Mouse (Mus musculus): ENCODE data around the gene Acpp.
A peak's percentile ranks its signal among the peaks of the same experiment; 100 is the strongest.
"Not testable (repeated sequence)": the region's sequence is repeated elsewhere in the genome, so short reads cannot be mapped to it uniquely, and the experiment has no call there.

Gene Acpp

DNA sequence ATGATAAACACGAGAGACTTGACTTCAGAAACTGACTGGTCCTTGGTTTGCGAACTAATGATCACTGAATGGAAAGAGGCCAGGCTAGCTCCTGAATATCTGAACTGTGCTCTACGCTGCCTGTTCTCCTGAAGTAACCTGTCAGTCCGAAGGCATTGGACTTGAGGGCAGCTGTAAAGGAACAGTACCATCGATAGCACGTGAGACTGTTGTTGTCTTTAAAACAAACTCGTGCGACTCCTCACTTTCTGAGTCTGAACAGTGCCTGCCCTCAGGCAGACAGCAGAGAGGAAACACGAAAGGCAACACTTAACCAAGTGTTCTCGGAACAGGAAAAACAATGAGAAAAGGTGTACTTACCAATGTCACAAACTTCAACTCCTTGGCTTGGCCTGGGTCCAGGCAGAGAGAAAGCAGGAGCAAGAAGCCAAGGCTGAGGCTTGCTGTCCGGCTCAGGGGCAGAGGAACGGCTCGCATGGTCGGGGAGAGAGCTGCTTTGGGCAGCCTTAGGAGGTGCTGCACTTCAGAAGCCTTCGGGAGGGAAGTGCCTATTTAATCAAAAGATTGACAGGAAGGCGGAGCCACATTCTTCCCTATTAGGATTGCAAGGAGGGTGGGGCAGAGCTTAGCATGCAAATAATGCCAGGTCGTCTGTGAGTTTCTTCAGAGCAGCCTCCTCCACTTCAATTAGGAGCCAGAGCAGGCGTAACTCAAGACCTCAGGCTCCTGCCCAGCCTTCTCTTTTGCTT is at the start of gene Acpp:
Gene Acpp (minus strand): TSS at position 566 of the 749 bp plus-strand sequence.
- peak; percentile 27 to 47 for DNase-seq (ENCODE audit: low spot score in 2 of 2)

DNA sequence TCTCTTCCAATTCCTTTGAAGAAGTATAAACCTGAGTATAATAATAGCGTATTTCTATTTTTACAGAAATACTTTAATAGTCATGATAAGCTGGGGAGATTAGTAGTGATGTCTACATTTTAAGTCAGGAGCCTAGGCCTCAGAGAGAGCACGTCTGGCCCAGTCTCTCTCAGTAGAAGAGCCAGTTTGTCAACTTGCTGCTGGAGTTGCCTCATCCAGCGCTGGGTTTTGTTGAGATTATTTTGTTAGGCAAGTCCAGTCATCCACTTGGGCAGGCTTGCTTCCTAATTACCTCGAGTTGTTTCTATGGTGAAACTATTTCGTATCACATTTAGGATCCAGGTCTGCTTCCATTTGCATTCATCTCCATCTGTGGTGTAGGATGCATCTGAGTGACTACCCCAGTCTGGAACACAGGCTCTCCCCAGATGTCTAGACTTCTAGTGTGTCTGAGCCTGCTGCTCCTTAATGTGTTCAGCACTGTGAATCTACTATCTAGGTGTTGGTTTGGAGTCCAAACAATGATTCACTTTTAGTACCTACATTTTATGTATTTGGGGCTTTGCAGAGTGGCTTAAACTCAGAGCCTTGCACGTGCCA is 45.1 kb upstream of the Acpp start:
- no peak for DNase-seq (ENCODE audit: low spot score in 2 of 2)

DNA sequence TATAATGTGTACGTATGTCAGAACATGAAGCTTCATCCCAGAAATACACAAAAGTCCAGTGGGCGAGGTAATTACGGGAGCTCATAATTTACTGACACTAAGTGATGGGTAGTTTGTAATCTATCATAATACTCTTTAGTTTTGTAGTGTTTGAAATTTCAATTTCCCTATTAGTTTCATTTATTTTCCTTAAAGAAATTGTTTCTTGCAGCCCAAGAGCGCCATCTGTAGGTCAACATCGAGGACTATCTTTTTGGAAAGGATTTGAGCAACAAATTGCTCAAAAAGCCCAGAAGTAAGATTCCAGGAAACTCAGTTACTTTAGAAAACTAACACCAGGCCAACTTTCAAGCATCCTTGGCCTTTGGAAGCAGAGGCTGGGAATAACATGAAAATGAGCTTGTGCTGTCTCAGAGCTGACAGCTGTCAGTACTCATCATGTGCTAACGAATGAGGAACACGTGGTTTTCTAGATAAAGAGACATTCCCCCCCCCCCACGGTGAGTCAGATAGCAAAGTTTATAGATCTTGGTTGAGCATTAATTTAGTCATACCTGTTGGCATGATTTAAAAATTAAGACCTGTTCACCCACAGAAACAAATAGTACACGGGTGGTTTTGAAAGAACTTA is 42.1 kb upstream of the Acpp start:
- no peak for DNase-seq (ENCODE audit: low spot score in 2 of 2)

DNA sequence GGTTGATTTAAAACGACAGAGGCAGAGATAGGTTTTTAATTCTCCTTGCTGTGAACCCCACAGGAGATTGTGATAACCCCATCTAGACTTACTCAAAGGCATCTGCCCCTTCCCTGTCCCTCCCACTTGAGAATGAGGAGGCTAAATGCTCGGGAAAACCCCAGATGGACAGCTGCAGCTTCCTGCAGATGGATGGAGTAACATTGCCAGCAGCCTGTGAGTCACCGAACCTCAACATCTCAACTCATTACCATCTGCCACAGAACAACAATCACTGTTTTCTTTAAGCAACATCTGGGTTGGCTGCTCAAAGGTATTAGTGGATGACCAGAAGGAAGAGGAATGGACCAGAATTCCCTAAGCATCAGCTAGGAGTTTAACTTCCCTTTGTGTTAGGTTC is 38.0 kb upstream of the Acpp start:
- DNase-seq (ENCODE audit: low spot score in 2 of 2): no peak

DNA sequence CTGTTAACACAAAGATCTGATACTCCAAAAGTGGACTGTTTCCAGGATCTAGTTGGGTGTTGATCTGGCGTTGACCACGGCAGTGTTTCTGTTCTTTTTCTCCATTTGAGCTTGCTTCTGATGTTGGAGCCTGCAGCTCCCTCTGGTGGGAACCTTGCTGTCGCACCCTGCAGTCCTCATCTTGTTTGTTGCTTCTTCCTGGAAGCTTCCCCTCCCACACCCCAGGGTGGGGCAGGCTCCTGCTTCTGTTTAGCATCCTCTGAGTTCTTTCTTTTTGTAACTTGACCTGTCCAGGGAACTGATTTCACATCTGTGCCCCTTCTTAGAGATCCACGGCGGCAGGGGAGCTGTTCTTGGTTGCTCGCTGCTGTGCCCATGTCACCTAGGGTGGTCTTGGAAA is 35.7 kb upstream of the Acpp start:
- DNase-seq (ENCODE audit: low spot score in 2 of 2): peak; percentile 18 to 41

DNA sequence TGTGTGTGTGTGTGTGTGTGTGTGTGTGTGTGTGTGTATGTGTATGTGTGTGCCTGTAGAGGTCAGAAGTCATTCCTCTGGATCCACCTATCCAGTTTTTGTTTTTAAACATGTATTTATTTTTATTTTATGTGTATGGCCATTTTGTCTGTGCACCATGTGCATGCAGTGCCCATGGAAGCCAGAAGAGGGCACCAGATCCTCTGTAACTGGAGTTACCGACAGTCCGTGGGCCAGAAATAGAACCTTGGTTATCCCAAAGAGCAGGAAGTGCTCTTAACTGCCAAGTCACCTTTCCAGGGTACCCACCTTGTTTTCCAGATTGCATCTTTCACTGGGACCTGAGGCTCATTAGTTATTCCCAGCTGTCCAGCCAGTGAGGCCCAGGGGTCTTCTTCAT is 29.4 kb upstream of the Acpp start:
- DNase-seq (ENCODE audit: low spot score in 2 of 2): no peak

DNA sequence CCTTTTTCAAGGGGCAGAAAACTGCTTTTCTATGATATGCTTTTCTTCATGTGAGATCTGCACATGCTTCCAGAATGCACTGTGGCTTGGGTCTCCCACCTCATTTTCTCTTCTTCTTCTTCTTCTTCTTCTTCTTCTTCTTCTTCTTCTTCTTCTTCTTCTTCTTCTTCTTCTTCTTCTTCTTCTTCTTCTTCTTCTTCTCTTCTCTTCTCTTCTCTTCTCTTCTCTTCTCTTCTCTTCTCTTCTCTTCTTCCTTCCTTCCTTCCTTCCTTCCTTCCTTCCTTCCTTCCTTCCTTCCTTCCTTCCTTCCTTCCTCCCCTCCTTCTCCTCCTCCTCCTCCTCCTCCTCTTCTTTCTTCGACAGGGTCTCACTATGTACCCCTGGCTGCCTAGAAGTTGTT is 24.4 kb upstream of the Acpp start:
- DNase-seq (ENCODE audit: low spot score in 2 of 2): not testable (repeated sequence)

DNA sequence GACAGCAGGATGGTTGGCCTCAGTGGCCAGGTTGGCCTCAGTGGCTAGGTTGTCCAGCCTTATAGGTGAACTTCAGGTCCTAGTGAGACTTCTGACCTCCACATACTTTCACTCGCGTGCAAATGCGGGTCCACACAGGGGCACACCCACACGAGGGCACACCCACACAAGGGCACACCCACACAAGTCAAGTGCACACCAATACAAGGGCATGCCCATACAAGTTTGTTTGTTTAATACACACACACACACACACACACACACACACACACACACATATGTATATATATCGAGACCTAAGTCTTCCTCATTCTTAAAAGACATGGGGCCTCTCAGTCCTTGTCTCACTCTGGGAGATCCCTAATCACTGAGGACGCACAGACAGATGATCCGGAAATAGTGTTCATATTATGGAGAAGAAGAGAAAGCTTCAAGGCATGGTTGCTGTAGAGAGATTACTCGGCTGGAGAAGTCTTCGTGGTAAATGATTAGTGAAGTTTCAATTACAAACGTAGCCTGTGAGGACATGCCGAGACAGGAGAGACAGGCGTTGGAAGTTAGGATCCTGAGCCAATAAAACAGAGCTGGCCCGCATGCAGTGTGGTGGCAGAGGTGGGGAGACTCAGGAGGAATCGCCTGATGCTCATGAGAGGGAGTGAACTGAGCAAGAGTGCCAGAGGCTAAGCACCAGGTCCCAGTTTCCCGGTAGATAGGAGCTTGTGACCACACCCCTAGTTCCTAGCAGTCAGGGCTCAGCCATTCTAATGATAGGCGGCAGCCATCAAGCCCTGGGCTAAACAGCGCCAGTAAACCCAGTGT is 23.7 kb upstream of the Acpp start:
- DNase-seq (ENCODE audit: low spot score in 2 of 2): no peak

DNA sequence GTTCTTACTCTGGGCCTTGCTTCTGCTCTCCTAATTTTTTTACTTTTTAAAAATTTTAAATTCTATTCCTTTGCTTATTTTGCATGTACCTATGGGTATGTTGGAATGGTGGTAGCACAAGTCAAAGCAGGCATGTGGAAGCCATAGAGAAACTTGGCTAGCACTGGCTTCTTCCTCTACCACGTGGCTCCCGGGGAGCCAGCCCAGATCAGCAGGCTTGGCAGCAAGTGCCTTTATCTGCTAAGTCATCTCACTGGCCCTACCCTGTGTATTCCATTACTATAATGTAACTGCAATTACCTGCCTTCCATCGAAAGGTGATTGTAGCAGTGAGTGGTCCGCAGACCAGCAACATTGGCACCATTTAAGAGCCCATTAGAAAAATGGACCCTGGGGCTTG is 22.8 kb upstream of the Acpp start:
- DNase-seq (ENCODE audit: low spot score in 2 of 2): no peak

DNA sequence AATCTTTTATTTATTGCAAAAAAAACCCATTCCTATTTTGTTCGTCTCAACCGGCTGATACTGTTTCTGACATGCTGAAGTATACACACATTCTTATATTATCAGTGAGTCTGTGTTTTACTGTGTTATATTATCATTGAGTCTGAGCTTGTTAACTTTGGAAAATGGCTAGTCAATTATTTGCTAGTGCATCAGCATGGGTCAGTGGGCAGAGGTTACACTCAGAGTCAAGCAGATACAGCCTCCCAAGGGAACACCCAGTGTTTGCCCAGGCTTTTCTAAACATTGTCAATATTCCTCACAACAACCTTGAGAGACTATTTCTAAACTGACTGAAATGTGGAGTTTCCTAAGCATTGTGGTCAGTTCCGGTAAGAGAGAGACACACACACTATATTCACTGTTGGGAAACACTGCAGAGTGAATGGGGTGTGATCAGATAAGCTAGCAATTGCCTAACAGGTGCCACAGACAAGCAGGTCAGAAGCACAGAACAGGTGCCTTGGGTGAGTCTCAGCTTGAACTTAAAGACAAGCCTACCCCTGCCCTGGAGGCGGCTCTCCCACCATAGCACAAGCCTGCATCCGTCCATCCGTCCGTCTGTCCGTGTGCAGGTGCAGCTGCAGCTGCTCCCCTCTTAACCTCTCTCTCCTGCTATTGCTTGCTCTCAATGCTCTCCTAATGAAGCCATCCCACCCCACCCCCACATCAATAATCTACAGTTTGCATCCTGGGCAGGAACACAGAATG is 18.1 kb upstream of the Acpp start:
- DNase-seq (ENCODE audit: low spot score in 2 of 2): no peak

DNA sequence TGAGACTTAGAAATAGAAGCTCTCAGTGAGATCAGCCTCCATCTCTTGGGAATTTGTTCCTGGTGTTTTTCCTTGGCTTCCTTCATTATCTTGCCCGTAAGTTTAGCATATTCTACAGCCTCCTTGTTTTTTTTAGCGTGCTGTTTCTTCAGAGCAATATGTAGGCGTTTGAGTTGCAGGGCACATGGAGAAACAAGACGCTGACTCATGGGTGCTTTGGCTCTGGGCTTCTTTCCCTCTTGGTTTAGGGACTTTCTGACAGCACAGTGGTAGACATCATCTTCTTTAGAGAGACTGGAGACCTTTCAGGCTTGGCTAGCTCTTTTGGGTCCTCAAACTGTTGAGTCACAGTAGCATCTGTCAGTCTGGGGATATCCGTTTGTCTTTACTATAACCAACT is 6.6 kb upstream of the Acpp start:
- no peak for DNase-seq (ENCODE audit: low spot score in 2 of 2)

DNA sequence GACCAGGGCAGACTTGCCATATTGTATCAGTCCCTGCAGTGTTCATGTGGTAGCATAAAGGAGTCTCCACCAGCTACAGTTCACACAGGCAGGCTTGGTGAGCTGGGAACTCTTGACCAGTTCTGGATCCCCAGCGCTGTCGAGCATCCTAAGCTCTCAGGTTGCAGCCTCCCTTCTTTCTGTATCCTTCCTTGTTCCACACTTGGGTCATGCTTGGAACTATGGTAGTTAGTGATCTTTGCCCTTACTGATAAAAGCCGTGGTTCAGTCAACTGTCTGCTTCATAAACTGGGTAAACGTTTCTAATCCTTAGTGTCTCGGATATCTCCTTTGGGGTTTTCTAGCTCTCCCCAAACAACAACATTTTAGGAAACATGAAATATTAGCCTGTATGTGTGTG is 1.9 kb upstream of the Acpp start:
- DNase-seq (ENCODE audit: low spot score in 2 of 2): no peak

DNA sequence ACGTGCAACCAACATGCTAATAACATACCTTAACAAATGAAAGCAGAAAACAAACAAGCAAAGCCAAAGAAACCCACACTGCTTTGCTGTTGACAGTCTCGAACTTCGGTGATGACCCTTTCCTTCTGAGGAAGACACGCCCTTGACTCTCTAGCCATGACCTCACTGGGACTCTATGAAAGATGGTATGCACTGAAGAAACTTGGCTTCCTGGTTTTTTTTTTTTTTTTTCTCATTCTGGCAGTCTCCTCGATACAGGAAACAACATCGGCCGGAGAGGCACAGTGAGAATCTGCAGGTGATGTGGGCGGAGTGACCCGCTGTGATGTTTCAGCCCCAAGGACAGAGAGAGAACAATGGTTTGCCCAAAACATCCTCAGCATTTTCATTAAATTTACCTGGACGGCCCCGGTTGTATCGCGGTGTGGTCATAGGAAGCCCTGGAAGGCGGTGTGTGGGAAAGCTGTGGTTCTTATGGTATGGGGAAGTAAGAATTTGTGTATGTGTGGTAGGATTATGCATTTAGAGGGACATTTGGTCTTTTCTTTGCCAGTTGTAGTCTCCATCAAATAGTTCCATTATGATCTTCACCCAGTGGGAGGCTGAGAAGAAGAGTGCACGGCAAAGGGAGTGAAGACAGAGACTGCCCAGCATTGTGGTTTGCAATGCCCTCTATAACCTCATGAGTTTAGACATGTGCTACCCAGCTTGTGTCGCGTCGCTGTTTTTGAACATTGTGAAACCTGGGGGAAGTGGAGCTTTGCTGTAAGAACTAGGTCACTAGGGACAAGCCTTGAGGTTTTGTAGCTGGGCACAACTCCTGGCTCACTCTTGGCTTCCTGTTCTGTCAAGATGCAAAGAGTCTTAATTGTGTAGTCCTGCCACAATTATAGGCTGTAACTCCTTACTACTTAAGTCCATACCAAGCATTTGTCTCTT is 1.2 kb upstream of the Acpp start:
- peak; percentile 28 to 29 for DNase-seq (ENCODE audit: low spot score in 2 of 2)

DNA sequence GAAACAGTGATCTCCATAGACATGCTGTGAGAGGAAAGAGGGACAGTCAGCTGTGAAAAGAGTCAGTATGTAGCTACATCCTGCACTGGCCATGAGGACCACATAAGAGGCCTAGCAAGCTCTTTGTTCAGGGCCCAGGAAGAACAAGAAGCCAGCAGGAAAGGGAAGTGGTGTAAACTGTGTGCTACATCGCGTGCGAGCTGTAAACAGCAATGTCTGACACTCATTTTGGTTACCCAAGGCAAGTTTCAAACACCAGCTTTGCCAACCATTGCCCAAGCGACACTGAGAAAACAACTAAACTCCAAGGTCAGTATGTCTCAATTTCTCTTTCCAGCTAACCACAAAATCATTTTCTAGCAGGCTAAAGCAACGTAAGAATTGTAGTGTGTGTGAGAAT is 6.2 kb downstream of the Acpp start:
- DNase-seq (ENCODE audit: low spot score in 2 of 2): peak; percentile 14 to 23

DNA sequence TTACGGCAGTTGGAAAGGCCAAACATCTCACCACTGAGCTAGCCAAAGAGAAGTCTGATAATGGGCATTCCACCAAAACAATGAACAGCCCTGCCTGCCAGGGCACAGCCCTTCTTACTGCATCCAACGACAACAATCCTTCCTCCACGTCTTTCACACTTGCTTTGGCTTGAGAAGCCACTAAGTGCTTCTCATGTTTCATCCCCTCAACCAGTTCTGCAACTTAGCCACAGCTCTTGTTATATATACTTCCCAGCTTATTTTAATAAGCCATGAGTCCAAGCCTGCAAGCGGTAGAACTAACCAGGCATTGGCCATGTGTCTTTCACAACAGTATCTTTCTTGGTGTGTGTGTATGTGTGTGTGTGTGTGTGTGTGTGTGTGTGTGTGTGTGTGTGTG is 8.9 kb downstream of the Acpp start:
- no peak for DNase-seq (ENCODE audit: low spot score in 2 of 2)

DNA sequence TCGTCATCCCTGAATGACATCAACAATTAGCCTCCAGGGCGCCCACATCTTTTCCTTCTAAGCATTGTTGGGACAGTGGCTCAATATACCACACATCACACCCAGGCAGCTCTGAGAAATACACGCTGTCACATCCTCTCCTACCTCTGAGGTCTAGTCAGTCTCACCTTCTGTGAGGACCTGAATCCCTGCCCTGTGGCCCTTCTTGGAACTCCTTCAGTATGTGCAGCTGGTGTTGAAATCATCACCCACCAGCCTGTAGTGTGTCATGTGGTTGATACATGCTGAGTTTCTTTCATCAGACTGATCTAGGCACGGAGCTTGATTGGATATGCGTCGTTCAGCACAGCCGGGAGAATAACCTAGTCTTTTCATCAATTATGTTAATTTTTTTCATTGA is 16.0 kb downstream of the Acpp start:
- no peak for DNase-seq (ENCODE audit: low spot score in 2 of 2)

DNA sequence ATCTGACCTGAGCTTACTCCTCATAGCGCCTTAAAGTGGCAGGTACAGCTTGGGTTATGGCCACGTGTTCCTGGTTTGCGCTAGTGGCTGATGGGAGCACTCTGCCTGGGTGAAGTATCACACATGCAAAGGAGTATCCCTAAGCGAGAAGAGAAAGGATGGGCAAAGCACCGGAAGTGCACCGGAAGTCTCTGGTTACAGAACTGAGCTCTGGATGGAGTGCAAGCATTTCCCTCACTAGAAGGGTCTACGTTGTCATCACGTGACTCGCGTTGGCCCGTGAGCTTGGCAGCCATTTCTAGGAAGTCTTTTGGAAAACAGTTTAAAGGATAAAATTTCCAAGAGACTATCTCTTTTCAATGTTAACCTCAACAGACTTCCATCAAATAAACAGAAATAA is 21.2 kb downstream of the Acpp start:
- DNase-seq (ENCODE audit: low spot score in 2 of 2): no peak

DNA sequence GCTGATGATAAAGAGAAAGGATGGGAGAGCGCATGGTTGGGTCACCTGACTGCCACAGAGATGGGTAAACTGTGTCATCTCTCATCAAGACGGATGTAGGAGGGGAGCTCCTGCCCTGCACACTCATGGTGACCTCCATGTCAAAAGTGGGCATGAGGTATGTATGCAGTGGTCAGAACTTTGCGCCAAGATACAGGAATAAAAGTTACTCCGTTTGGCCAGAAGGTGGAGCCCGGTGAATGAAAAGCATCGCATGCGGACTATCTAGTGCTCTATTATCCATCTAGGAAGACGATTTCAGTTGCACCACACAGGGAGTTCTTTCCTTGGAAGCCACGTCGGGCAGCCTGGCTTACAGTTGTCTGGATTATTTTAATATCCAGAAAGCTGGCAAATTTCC is 22.0 kb downstream of the Acpp start:
- no peak for DNase-seq (ENCODE audit: low spot score in 2 of 2)

DNA sequence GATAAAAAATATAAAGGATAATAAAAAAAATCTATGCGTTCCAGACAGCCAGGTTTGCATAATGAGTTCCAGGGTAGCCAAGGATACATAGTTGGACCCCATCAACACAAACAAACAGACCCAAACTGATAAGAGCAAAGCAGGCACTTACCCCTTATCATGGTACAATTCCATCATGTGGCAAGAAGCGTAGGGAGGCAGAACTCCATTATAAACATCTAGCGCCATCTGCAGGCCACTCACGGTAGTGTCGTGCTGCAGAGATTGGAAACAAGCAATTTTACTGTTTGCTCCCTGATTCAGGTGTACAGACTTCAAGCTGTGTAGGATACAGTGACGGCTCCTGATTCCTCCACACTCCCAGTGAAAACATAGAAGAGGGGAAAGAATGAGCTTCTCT is 30.8 kb downstream of the Acpp start:
- peak; percentile 16 to 51 for DNase-seq (ENCODE audit: low spot score in 2 of 2)

DNA sequence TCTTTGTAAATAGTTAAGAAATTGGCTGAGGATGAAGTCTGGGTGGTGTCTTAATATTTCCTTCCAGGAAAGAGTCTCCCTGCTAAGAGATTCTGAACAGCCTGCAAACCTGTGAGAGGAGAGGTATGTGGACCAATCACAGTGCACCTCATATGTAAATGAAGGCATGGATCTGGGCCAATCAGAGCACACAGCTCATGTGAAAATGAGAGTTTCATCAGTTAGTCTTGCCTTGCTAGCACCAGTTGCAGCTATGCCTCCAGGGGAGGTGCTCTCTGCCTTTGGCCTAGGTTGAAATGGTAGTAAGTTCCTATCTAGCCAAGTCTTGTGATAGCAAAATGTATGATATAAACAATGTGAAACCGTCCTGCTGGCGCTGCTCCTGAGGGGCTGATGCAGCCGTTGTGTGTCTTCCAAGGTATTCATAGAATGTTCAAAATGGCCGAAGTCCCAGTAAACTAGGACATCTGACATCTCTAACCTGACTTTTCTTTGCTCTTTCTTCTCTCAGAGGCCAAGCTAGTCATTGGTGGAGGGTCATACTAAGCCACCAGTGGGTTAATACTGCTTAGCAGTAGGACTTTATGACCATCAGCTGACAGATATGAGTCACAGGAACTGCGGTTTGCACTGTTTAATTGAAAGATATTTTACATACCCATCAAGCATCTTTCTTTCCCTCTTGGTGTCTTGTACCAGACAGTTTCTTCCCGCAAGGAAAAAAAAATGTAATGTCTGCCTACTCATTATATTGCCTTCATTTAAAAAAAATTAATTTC is 32.0 kb downstream of the Acpp start:
- DNase-seq (ENCODE audit: low spot score in 2 of 2): no peak
